Mouse (Mus musculus) heart, postnatal 4 days (tissue): ENCODE measurements around the gene Ptbp1. TPM values are rescaled to one million over a fixed set of nuclear protein-coding genes. Genes with fewer than 3 reads are reported as not detected.

Experiments used
- DNase-seq: peaks from one replicate; pipeline ENCODE4 v3.0.0; 2021
- total RNA-seq, 2 experiments: library from RNA; stranded (reverse); gene quantifications; 2 replicates each; pipeline ENCODE4 v1.2.3; 2021

Gene Ptbp1
- total RNA-seq, 2 experiments from 2014 or later = 167 to 182 TPM

- DNase-seq = no peak
Measured at GRCm38 (mm10) chr10:79860079-79860911, 6.1 kb downstream of the Ptbp1 start.

- no peak for DNase-seq
Measured at GRCm38 (mm10) chr10:79861230-79862048, 7.2 kb downstream of the Ptbp1 start.

GRCm38 (mm10) chr10:79862049-79862788, 8.0 kb downstream of the Ptbp1 start:
- no peak for DNase-seq

GRCm38 (mm10) chr10:79862925-79863324, 8.7 kb downstream of the Ptbp1 start:
- no peak for DNase-seq

- DNase-seq = no peak
Measured at GRCm38 (mm10) chr10:79864351-79865188, 10.3 kb downstream of the Ptbp1 start.

GRCm38 (mm10) chr10:79865189-79865601, 11.0 kb downstream of the Ptbp1 start:
- DNase-seq = no peak

- DNase-seq = peak; percentile 46
Measured at GRCm38 (mm10) chr10:79865801-79866295, 11.6 kb downstream of the Ptbp1 start.

GRCm38 (mm10) chr10:79866601-79867000, 12.4 kb downstream of the Ptbp1 start:
- DNase-seq = no peak

- DNase-seq = no peak
Measured at GRCm38 (mm10) chr10:79871845-79872244, 17.6 kb downstream of the Ptbp1 start.

GRCm38 (mm10) chr10:79872862-79873261, 18.6 kb downstream of the Ptbp1 start:
- DNase-seq = no peak

GRCm38 (mm10) chr10:79873313-79873712, 19.1 kb downstream of the Ptbp1 start:
- no peak for DNase-seq

- no peak for DNase-seq
Measured at GRCm38 (mm10) chr10:79873715-79874289, 19.6 kb downstream of the Ptbp1 start.

GRCm38 (mm10) chr10:79874290-79874862, 20.1 kb downstream of the Ptbp1 start, which contains the start of the genes Prtn3 and Plppr3:
Prtn3 (plus strand) TSS chr10:79874476.
Plppr3 (minus strand) TSS chr10:79874634.
- DNase-seq = no peak

- no peak for DNase-seq
Measured at GRCm38 (mm10) chr10:79877174-79877573, 22.9 kb downstream of the Ptbp1 start.

- DNase-seq = peak; percentile 42
Measured at GRCm38 (mm10) chr10:79877757-79878156, 23.5 kb downstream of the Ptbp1 start.

GRCm38 (mm10) chr10:79879527-79879926, 25.3 kb downstream of the Ptbp1 start:
- DNase-seq = no peak

GRCm38 (mm10) chr10:79880721-79881120, 26.5 kb downstream of the Ptbp1 start:
- DNase-seq = no peak

- peak; percentile 40 for DNase-seq
Measured at GRCm38 (mm10) chr10:79881981-79882380, 27.8 kb downstream of the Ptbp1 start.

GRCm38 (mm10) chr10:79883297-79884084, 29.3 kb downstream of the Ptbp1 start:
- peak; percentile 88 for DNase-seq

GRCm38 (mm10) chr10:79884446-79884845, 30.2 kb downstream of the Ptbp1 start:
- DNase-seq = peak; percentile 77
